Mouse (Mus musculus) cerebellum, adult 2 months (tissue): ENCODE data around the gene Nlgn2.

Experiments used
- CTCF ChIP-seq: fragments of 200-500 bp; IDR thresholded peaks from 2 replicates; pipeline ENCODE4 v1.5.1; 2011; ENCODE audit warnings: low read depth, mild to moderate bottlenecking, control low read depth, low read length, moderate library complexity, borderline replicate concordance; ENCODE audit not compliant: insufficient read depth
- POLR2A ChIP-seq: fragments of 200-500 bp; IDR thresholded peaks from 2 replicates; pipeline ENCODE4 v1.6.1; 2011; ENCODE audit warnings: low read length, control low read depth, borderline replicate concordance; ENCODE audit not compliant: insufficient read depth

GRCm38 (mm10) chr11:69864138-69864860 is 26.7 kb upstream of the Nlgn2 start:
- TF ChIP-seq POLR2A (no peak), CTCF (no peak)
